Mouse (Mus musculus) gonadal fat pad, adult 2 months (tissue): Measurements from ENCODE around the gene Taar7b. TPM values are rescaled to one million over a fixed set of nuclear protein-coding genes. Genes with fewer than 3 reads are reported as not detected.

Source experiments
- polyA plus RNA-seq: library from polyadenylated mRNA; depleted of rRNA; stranded (reverse); fragments of >200 nt; gene quantifications from 2 replicates; pipeline ENCODE4 v1.2.3, GENCODE M21; 2012; rRNA removed

Taar7b gene
- polyA plus RNA-seq, 1 experiment, result not detected

Other genes starting within 250 kb of the Taar7b start
- gene Rps12, start 212.7 kb upstream of the Taar7b start, polyA plus RNA-seq, result 1,188 and 1,497 TPM in 2 replicates
- 18.6 and 28.4 TPM in 2 replicates for gene Slc18b1, start 203.0 kb upstream of the Taar7b start, polyA plus RNA-seq
- 8.1 and 9.3 TPM in 2 replicates for gene Vnn3, start 148.5 kb upstream of the Taar7b start, polyA plus RNA-seq
- 2.3 and 2.8 TPM in 2 replicates for gene Vnn1, start 105.3 kb upstream of the Taar7b start, polyA plus RNA-seq
- gene Taar1, start 79.6 kb upstream of the Taar7b start, polyA plus RNA-seq, result not detected in 2 replicates
- not detected in 2 replicates for gene Taar2, start 61.4 kb upstream of the Taar7b start, polyA plus RNA-seq
- not detected in 2 replicates for gene Taar3, start 50.4 kb upstream of the Taar7b start, polyA plus RNA-seq
- gene Taar4, start 39.4 kb upstream of the Taar7b start, polyA plus RNA-seq, result 0.14 TPM in 1 of 2 replicates, not detected in the other
- not detected in 2 replicates for gene Taar5, start 29.2 kb upstream of the Taar7b start, polyA plus RNA-seq
- not detected in 2 replicates for gene Taar6, start 14.3 kb upstream of the Taar7b start, polyA plus RNA-seq
- gene Taar7a, start 6.5 kb upstream of the Taar7b start, polyA plus RNA-seq, result not detected in 2 replicates
- 0.11 TPM in 1 of 2 replicates, not detected in the other for gene Taar7d, start 27.3 kb downstream of the Taar7b start, polyA plus RNA-seq
- not detected in 2 replicates for gene Taar7e, start 37.7 kb downstream of the Taar7b start, polyA plus RNA-seq
- not detected in 2 replicates for gene Taar7f, start 49.6 kb downstream of the Taar7b start, polyA plus RNA-seq
- not detected in 2 replicates for gene Taar8a, start 76.6 kb downstream of the Taar7b start, polyA plus RNA-seq
- gene Taar8b, start 92.4 kb downstream of the Taar7b start, polyA plus RNA-seq, result not detected in 2 replicates
- gene Taar8c, start 102.0 kb downstream of the Taar7b start, polyA plus RNA-seq, result not detected in 2 replicates
- gene Taar9, start 109.6 kb downstream of the Taar7b start, polyA plus RNA-seq, result not detected in 2 replicates
- 109 and 115 TPM in 2 replicates for gene Stx7, start 149.4 kb downstream of the Taar7b start, polyA plus RNA-seq
- 3.9 and 4.3 TPM in 2 replicates for gene Moxd1, start 223.6 kb downstream of the Taar7b start, polyA plus RNA-seq